Comparison of ENCODE assay signal across 17 mouse cellular contexts in the genomic region with DNA sequence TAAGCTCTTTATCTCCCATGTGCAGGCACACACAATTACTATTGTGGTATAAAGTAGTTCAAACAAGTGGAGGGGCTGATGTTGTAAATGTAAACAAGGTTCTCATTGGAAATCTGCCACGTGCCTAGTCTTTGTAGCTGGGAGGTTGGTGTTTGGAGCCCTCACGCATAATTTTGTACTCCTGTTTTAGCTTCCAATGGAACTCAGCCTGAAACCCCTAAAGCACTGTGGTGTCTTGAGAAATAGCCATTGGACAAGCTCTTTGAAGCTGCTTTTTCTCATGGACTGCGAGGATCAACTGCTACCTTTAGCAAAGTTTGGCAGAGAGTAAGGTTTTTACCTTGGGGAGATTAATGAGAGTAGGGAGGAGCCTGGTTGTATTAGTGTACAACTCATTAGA. TPM values are rescaled to one million over a fixed set of nuclear protein-coding genes. Genes with fewer than 3 reads are reported as not detected.
"Had no signal": no experiment of that assay in that cellular context is flagged by ENCODE, and none has a peak within 500 bp of the region (broad histone marks: within the 10 kb centered on the region; RNA-seq: fewer than 3 reads in every experiment).

No protein-coding gene starts in this region.

- DNase-seq: liver, postnatal 0 days; lung, adult 2 months; lung, postnatal 10 days; right cerebral cortex, postnatal 14 days; thymus, adult 2 months; thymus, postnatal 25 days; thymus, postnatal 4 days had no signal

- H3K9ac ChIP-seq: liver, postnatal 0 days; midbrain, embryonic 13.5 days; midbrain, embryonic 15.5 days; neural tube, embryonic 12.5 days; stomach, embryonic 15.5 days had no signal

- H3K36me3 ChIP-seq: midbrain, embryonic 13.5 days; midbrain, embryonic 15.5 days; neural tube, embryonic 12.5 days; stomach, embryonic 15.5 days had no signal

- H3K4me2 ChIP-seq: midbrain, embryonic 11.5 days; midbrain, embryonic 13.5 days; midbrain, embryonic 15.5 days; neural tube, embryonic 12.5 days; stomach, embryonic 15.5 days had no signal

- H3K27me3 ChIP-seq: megakaryocyte, embryonic 14.5 days; midbrain, embryonic 13.5 days; midbrain, embryonic 15.5 days; neural tube, embryonic 12.5 days; stomach, embryonic 15.5 days had no signal

- H3K9me3 ChIP-seq: midbrain, embryonic 13.5 days; midbrain, embryonic 15.5 days; neural tube, embryonic 12.5 days; stomach, embryonic 15.5 days had no signal

- H3K4me1 ChIP-seq: megakaryocyte, embryonic 14.5 days; midbrain, embryonic 13.5 days; midbrain, embryonic 15.5 days; neural tube, embryonic 12.5 days; stomach, embryonic 15.5 days had no signal

- ATAC-seq: liver, postnatal 0 days; midbrain, embryonic 13.5 days; midbrain, embryonic 15.5 days had no signal

- H3K27ac ChIP-seq: macrophage; midbrain, embryonic 13.5 days; midbrain, embryonic 15.5 days; neural tube, embryonic 12.5 days; stomach, embryonic 15.5 days; stomach, postnatal 0 days had no signal

- H3K4me3 ChIP-seq: megakaryocyte, embryonic 14.5 days; midbrain, embryonic 13.5 days; midbrain, embryonic 15.5 days; neural tube, embryonic 12.5 days; stomach, embryonic 15.5 days had no signal

RNA-seq across cellular contexts. Expression of gene Stac, which starts 24.3 kb away (rescaled TPM):
- total RNA-seq: megakaryocyte progenitor cell, adult 5-6 weeks; monocyte, adult 5-6 weeks had no signal
- polyA plus RNA-seq: liver, postnatal 0 days; macrophage had no signal
